Mouse (Mus musculus) heart, adult 8-10 months (tissue): ENCODE data around the gene Cmc1. TPM values are rescaled to one million over a fixed set of nuclear protein-coding genes. Genes with fewer than 3 reads are reported as not detected.

Experiments used
- DNase-seq: peaks from one replicate; pipeline ENCODE4 v3.0.0; 2022; ENCODE audit warnings: low spot score
- total RNA-seq, 4 experiments: library from RNA; stranded (reverse); gene quantifications; 2 replicates each; pipeline ENCODE4 v1.2.4; 2022

Gene Cmc1
- 10 to 100 TPM; 19.6 to 29.4 (median 24.5) TPM for total RNA-seq

GRCm38 (mm10) chr9:118149407-118150402 lies at the start of gene Cmc1:
Gene Cmc1, minus strand, starts transcription at chr9:118150177.
- DNase-seq, result peak; percentile 96

- no peak for DNase-seq
Measured at GRCm38 (mm10) chr9:118198557-118198956, 48.6 kb upstream of the Cmc1 start.

- no peak for DNase-seq
Measured at GRCm38 (mm10) chr9:118196661-118197390, 46.8 kb upstream of the Cmc1 start.

- DNase-seq, result no peak
Measured at GRCm38 (mm10) chr9:118193263-118193662, 43.3 kb upstream of the Cmc1 start.

GRCm38 (mm10) chr9:118191276-118191675 lies 41.3 kb upstream of the Cmc1 start:
- DNase-seq, result no peak

GRCm38 (mm10) chr9:118188374-118188773 lies 38.4 kb upstream of the Cmc1 start:
- no peak for DNase-seq

- DNase-seq, result no peak
Measured at GRCm38 (mm10) chr9:118187420-118187819, 37.4 kb upstream of the Cmc1 start.

- no peak for DNase-seq
Measured at GRCm38 (mm10) chr9:118186776-118187175, 36.8 kb upstream of the Cmc1 start.

- DNase-seq, result no peak
Measured at GRCm38 (mm10) chr9:118179136-118180025, 29.4 kb upstream of the Cmc1 start.

GRCm38 (mm10) chr9:118176687-118177086 lies 26.7 kb upstream of the Cmc1 start:
- no peak for DNase-seq

GRCm38 (mm10) chr9:118175411-118175810 lies 25.4 kb upstream of the Cmc1 start:
- DNase-seq, result no peak

- no peak for DNase-seq
Measured at GRCm38 (mm10) chr9:118173086-118173485, 23.1 kb upstream of the Cmc1 start.

- no peak for DNase-seq
Measured at GRCm38 (mm10) chr9:118168544-118168943, 18.6 kb upstream of the Cmc1 start.

- DNase-seq, result no peak
Measured at GRCm38 (mm10) chr9:118167606-118168005, 17.6 kb upstream of the Cmc1 start.

GRCm38 (mm10) chr9:118161536-118161935 lies 11.6 kb upstream of the Cmc1 start:
- no peak for DNase-seq

- DNase-seq, result no peak
Measured at GRCm38 (mm10) chr9:118159936-118160335, 10.0 kb upstream of the Cmc1 start.

GRCm38 (mm10) chr9:118158201-118158600 lies 8.2 kb upstream of the Cmc1 start:
- DNase-seq, result no peak

GRCm38 (mm10) chr9:118157234-118157633 lies 7.3 kb upstream of the Cmc1 start:
- no peak for DNase-seq

GRCm38 (mm10) chr9:118154666-118155065 lies 4.7 kb upstream of the Cmc1 start:
- no peak for DNase-seq

GRCm38 (mm10) chr9:118151221-118151507 lies 1.2 kb upstream of the Cmc1 start:
- DNase-seq, result no peak

- no peak for DNase-seq
Measured at GRCm38 (mm10) chr9:118150429-118151220, 648 bp upstream of the Cmc1 start.
